Mouse (Mus musculus): Measurements from ENCODE around the gene Iyd.

The Iyd gene

DNA sequence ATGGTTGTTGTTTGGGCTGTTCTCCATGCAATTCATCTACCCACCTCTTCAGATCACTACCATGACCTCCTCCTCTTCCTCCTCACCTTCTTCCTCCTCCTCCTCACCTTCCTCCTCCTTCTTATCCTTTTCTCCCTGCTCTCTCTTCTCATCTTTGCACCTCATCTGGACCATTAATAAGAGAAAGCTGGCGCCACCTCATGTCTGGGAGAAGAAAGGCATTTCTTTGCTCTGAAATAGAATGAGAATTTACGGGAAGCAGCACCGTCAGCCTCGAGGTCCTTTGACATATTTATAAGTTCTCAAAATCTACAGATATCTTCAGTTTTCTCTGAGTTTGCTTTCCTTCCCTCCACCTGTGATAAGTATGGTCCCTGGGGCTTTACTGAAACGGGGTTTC is 15.1 kb downstream of the Iyd start:
- DNase-seq, result no peak

- DNase-seq, result no peak
Observed at GRCm38 (mm10) chr10:3556538-3556937, 16.5 kb downstream of the Iyd start.

DNA sequence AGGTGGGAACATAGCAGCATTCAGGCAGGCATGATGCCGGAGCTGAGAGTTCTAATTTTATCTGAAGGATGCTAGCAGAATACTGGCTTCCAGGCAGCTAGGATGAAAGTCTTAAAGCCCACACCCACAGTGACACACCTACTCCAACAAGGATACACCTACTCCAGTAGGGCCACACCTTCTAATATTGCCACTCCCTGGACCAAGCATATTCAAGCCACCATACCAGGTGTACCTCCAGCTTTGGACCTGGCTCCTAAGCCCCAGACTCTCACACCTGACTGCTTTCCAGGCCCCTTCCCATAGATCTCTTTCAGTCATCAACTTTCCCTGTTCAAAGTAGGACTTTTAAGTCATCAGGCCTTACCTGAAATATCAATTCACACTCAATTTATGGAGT is 19.1 kb downstream of the Iyd start:
- DNase-seq, result no peak

DNA sequence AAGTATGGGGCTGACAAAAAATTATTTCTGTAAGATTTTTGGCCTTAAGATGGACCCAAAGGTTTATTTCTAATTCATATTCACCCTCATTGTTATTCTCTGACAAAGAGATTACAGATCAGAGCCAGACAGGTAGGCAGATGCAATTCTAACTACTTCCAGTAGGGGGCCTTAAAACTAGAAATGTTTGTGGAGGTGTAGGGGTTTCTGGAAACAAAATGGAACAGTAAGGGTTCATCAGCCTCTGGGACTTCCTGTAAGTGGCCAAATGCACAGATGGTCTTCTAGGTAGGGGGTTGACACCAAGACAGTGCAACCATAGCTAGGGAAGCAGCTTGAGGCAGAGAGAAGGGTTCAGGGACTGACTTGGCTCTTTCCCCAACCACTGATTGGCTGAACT is 22.1 kb downstream of the Iyd start:
- DNase-seq, result no peak

- no peak for DNase-seq
Observed at GRCm38 (mm10) chr10:3565126-3565525, 25.1 kb downstream of the Iyd start.

DNA sequence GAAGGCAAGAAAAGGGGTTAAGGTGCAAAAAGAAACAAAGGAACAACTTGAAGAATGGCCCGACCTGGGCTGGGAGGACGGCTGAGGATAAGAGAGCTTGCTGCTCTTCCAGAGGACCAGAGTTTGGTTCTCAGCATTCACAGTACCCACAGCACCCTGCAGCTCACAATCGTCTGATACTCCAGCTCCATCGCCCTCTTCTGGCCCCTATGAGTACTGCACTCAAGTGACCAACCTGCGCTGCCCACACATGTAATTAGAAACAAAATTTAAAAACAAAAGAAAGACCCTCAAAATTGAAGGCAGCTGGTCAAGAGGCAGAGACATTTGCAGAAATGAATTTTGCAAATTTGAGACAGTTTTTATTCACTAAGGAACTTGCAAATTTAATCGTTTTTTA is 27.8 kb downstream of the Iyd start:
- DNase-seq, result no peak

GRCm38 (mm10) chr10:3572723-3573649 is 32.9 kb downstream of the Iyd start:
- DNase-seq, result peak; percentile 42

DNA sequence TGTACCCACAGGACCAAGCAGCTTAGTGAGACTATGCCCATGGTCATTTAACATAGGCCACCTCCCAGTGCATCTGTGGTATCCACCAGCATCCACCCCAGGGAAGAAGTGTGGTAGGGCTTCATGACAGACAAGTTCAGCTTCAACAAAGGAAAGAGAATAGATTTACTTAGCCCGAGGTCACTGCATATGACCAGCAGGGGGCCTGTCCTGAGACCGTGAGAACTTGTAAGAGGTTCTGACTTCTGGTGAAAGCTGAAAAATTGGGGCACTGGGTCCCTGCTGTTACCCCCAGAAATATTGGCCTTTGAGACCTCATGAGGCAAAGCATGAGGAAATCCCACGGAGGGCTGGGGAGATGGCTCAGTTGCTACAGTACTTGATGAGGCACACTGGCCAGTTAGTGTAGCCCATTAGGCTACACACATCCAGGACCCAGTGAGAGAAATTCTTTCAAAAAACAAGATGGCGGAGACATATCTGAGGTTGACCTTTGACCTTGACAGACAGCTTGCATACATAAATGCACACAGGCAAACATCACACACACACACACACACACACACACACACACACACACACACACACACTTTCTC is 34.0 kb downstream of the Iyd start:
- peak; percentile 4 for DNase-seq

GRCm38 (mm10) chr10:3590632-3591031 is 50.6 kb downstream of the Iyd start:
- DNase-seq, result no peak

- no peak for DNase-seq
Observed at GRCm38 (mm10) chr10:3591790-3592189, 51.8 kb downstream of the Iyd start.

GRCm38 (mm10) chr10:3596697-3597096 is 56.7 kb downstream of the Iyd start:
- no peak for DNase-seq

- no peak for DNase-seq
Observed at GRCm38 (mm10) chr10:3597760-3598159, 57.7 kb downstream of the Iyd start.

All from layer of hippocampus, adult 9-11 months (tissue).